Mouse (Mus musculus) liver, embryonic 11.5 days (tissue): ENCODE results near the gene Spns3. TPM values are rescaled to one million over a fixed set of nuclear protein-coding genes. Genes with fewer than 3 reads are reported as not detected.

ENCODE experiments used
- ATAC-seq: fragments of 200-750 bp; cut with Nextera tagmentation; replicated peaks from 2 replicates; pipeline ENCODE4 v1.8.0; 2017; ENCODE audit warnings: moderate number of reproducible peaks, mild to moderate bottlenecking, moderate TSS enrichment, moderate library complexity; ENCODE audit not compliant: low FRiP score
- DNase-seq: peaks from one replicate; pipeline ENCODE4 v3.0.0-alpha.2; 2017; ENCODE audit warnings: low spot score
- H3K27ac ChIP-seq: fragments of 300-500 bp; sonication (generic); 2 replicates; pipeline ENCODE4 v1.5.1; 2014; ENCODE audit warnings: mild to moderate bottlenecking, low read depth, low read length, control low read depth
- H3K27me3 ChIP-seq: fragments of 300-500 bp; sonication (generic); replicated peaks from 2 replicates; pipeline ENCODE4 v1.6.1; 2014; ENCODE audit warnings: low read length, mixed read lengths; ENCODE audit not compliant: control insufficient read depth, insufficient read depth
- H3K36me3 ChIP-seq: fragments of 300-500 bp; sonication (generic); 2 replicates; pipeline ENCODE4 v1.6.1; 2014; ENCODE audit warnings: mild to moderate bottlenecking, low read length, moderate library complexity, mixed read lengths; ENCODE audit not compliant: control insufficient read depth, insufficient read depth
- H3K4me1 ChIP-seq: fragments of 300-500 bp; sonication (generic); replicated peaks from 2 replicates; pipeline ENCODE4 v1.6.1; 2014; ENCODE audit warnings: low read length, mixed read lengths; ENCODE audit not compliant: control insufficient read depth, insufficient read depth
- H3K4me2 ChIP-seq: fragments of 300-500 bp; sonication (generic); 2 replicates; pipeline ENCODE4 v1.6.1; 2014; ENCODE audit warnings: mild to moderate bottlenecking, control low read depth, moderate library complexity
- H3K4me3 ChIP-seq: fragments of 300-500 bp; sonication (generic); 2 replicates; pipeline ENCODE4 v1.5.1; 2014; ENCODE audit warnings: low read depth, low read length, control low read depth
- H3K9ac ChIP-seq: fragments of 300-500 bp; sonication (generic); 2 replicates; pipeline ENCODE4 v1.6.1; 2014; ENCODE audit warnings: low read depth, low read length, control low read depth
- H3K9me3 ChIP-seq: fragments of 300-500 bp; sonication (generic); 2 replicates; pipeline ENCODE4 v1.6.1; 2016; ENCODE audit warnings: low read length, inconsistent platforms, mixed read lengths; ENCODE audit not compliant: control insufficient read depth
- WGBS: fragments of 180-500 bp; shearing (Covaris S2); extraction: QIAGEN DNeasy Blood & Tissue Kit; methylation state at CpG from one replicate; pipeline ENCODE4 v1.1.7; 2014; 5-methylcytosine and 5-hydroxymethylcytosine counted together
- polyA plus RNA-seq: library from polyadenylated mRNA; unstranded; fragments of >200 nt; fragmentation: Nextera tagmentation; extraction: Ambion mirVana; gene quantifications from 2 replicates; pipeline ENCODE4 v1.2.1, GENCODE M21; 2014

The Spns3 gene
- polyA plus RNA-seq, 1 experiment from 2014 or later = 1.9 TPM

- WGBS = 80% methylated on average over 5 of the region's 5 CpGs
- H3K36me3 ChIP-seq = no peaks in the 10 kb centered on the region
- H3K4me1 ChIP-seq = peaks cover 70% of the 10 kb centered on the region
- ATAC-seq (no peak), DNase-seq (no peak)
- H3K4me2 ChIP-seq = no peak overlapping the region
- no peak overlapping the region for H3K9ac ChIP-seq
- no peaks in the 10 kb centered on the region for H3K9me3 ChIP-seq
- no peaks in the 10 kb centered on the region for H3K27me3 ChIP-seq
- no peak overlapping the region for H3K4me3 ChIP-seq
- H3K27ac ChIP-seq = peak overlapping the region; percentile 47
Measured at GRCm38 (mm10) chr11:72468525-72468924, 81.8 kb downstream of the Spns3 start.

- DNase-seq = no peak
- peak; percentile 84 for ATAC-seq
- H3K27me3 ChIP-seq = no peaks in the 10 kb centered on the region
- H3K4me1 ChIP-seq = peaks cover 73% of the 10 kb centered on the region
- no peak overlapping the region for H3K4me3 ChIP-seq
- peak overlapping the region; percentile 44 for H3K9ac ChIP-seq
- H3K9me3 ChIP-seq = no peaks in the 10 kb centered on the region
- peak overlapping the region; percentile 58 for H3K4me2 ChIP-seq
- H3K36me3 ChIP-seq = peaks cover 5% of the 10 kb centered on the region; the same call in 1 of the 2 replicates
- peak overlapping the region; percentile 79 for H3K27ac ChIP-seq
- WGBS = 10% methylated on average over 11 of the region's 11 CpGs
Measured at GRCm38 (mm10) chr11:72466694-72467507, 83.4 kb downstream of the Spns3 start.

DNA sequence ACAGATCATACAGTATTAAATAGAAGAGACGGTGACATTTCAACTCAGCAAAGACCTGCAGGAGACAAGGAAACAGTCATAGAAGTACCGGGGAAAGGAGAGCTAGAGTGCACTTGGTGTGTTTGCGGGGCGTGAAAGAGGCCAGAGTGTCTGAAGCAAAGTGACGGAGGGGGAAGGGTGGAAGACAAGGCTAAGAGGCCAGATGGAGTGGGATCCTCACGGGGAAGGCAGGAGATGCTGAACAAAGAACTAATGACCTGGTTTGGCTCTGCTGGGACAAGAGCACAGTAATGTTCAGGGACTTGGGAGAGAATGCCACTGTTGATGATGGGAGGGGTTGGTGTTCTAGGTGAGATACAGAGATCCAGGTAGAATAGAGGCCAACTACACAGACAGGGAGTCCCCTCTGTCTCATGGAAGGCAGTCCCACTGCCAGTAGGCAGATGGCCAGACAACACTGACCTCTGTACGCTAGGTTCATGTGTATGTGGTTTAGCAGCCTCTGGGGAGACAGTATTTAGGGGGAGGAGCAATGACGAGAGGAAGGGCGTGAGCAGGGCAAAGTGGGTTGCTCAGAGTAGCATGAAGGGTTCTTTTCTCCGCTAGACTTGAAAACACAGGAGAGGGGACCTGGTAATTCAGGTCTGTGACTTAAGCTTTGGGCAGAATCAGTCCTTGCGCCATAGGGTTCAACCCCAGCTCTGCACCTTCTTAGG, 84.2 kb downstream of the Spns3 start:
- DNase-seq = no peak
- ATAC-seq = peak; percentile 42; the same call in 1 of the 2 replicates
- Histone ChIP-seq H3K4me2 (peak overlapping the region; percentile 58), H3K4me3 (no peak overlapping the region), H3K4me1 (peaks cover 72% of the 10 kb centered on the region), H3K27ac (peak overlapping the region; percentile 79), H3K9me3 (no peaks in the 10 kb centered on the region), H3K36me3 (peaks cover 5% of the 10 kb centered on the region; the same call in 1 of the 2 replicates), H3K27me3 (no peaks in the 10 kb centered on the region), H3K9ac (no peak overlapping the region; the same call in 1 of the 2 replicates)
- 63% methylated on average over 11 of the region's 11 CpGs for WGBS

DNA sequence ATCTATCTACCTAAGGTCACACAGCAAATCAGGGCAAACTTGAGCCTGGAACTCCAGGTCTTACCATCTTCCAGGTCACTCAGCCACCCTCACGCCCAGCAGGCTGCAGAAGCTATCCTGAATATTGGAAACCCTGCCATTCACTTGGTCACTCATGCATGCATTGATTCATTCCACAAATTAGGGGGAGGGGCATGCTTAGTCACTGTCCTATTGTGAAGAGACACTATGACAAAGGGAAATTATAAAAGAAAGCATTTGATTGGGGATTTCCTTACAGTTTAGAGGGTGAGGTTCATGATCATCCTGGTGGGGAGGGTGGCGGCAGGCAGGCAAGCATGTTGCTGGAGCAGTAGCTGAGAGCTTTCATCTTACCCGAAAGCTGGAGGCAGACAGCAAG, 85.5 kb downstream of the Spns3 start:
- H3K36me3 ChIP-seq = peaks cover 5% of the 10 kb centered on the region; the same call in 1 of the 2 replicates
- H3K9ac ChIP-seq = no peak overlapping the region
- H3K9me3 ChIP-seq = no peaks in the 10 kb centered on the region
- H3K4me2 ChIP-seq = no peak overlapping the region
- ATAC-seq (no peak), DNase-seq (no peak)
- no peaks in the 10 kb centered on the region for H3K27me3 ChIP-seq
- H3K4me3 ChIP-seq = no peak overlapping the region
- no peak overlapping the region for H3K27ac ChIP-seq
- peaks cover 62% of the 10 kb centered on the region for H3K4me1 ChIP-seq
- WGBS = 78% methylated on average over 3 of the region's 3 CpGs

GRCm38 (mm10) chr11:72461500-72461981, 88.8 kb downstream of the Spns3 start:
- WGBS = 50% methylated on average over 5 of the region's 5 CpGs
- peaks cover 5% of the 10 kb centered on the region; the same call in 1 of the 2 replicates for H3K36me3 ChIP-seq

DNA sequence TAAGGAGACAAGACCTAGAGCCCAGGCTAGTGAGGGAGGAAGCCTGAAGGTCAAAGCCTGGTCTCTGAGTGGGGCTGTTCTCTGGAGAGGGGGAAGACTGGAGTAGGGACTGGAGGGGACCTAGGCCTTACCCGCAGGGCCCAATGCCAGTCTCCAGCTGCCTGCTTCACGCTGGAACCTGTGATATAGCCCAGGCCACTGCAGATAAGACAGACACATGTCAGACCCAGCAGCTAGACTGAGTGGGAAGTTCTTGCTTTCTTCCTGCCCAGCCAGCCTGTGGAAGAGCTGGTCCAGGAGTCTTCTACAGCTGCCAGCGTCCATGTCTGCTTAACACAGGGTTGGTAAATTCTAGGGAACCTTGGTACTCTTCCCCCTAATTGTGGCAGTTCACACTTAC, 91.8 kb downstream of the Spns3 start:
- H3K4me1 ChIP-seq = peaks cover 43% of the 10 kb centered on the region
- no peaks in the 10 kb centered on the region for H3K9me3 ChIP-seq
- DNase-seq (no peak), ATAC-seq (peak; percentile 35)
- no peaks in the 10 kb centered on the region for H3K27me3 ChIP-seq
- H3K9ac ChIP-seq = no peak overlapping the region
- H3K4me2 ChIP-seq = no peak overlapping the region
- no peak overlapping the region for H3K4me3 ChIP-seq
- peak overlapping the region; percentile 8; the same call in 1 of the 2 replicates for H3K27ac ChIP-seq
- peaks cover 8% of the 10 kb centered on the region; the same call in 1 of the 2 replicates for H3K36me3 ChIP-seq
- WGBS = 42% methylated on average over 3 of the region's 3 CpGs

More at GRCm38 (mm10) chr11:72461500-72461981, 88.8 kb downstream of the Spns3 start:
- Histone ChIP-seq H3K27me3 (no peaks in the 10 kb centered on the region), H3K4me1 (peaks cover 52% of the 10 kb centered on the region), H3K4me3 (no peak overlapping the region), H3K9ac (no peak overlapping the region), H3K4me2 (no peak overlapping the region), H3K27ac (no peak overlapping the region; the same call in 1 of the 2 replicates), H3K9me3 (no peaks in the 10 kb centered on the region)
- DNase-seq (no peak), ATAC-seq (no peak)

GRCm38 (mm10) chr11:72457995-72458496, 92.3 kb downstream of the Spns3 start:
- peak overlapping the region; percentile 8; the same call in 1 of the 2 replicates for H3K27ac ChIP-seq
- H3K27me3 ChIP-seq = no peaks in the 10 kb centered on the region
- H3K4me3 ChIP-seq = no peak overlapping the region
- H3K9ac ChIP-seq = no peak overlapping the region
- 54% methylated on average over 12 of the region's 12 CpGs for WGBS
- H3K4me2 ChIP-seq = no peak overlapping the region; the same call in 1 of the 2 replicates
- H3K36me3 ChIP-seq = peaks cover 8% of the 10 kb centered on the region; the same call in 1 of the 2 replicates
- DNase-seq = no peak
- ATAC-seq = peak; percentile 40
- peaks cover 43% of the 10 kb centered on the region for H3K4me1 ChIP-seq
- no peaks in the 10 kb centered on the region for H3K9me3 ChIP-seq

DNA sequence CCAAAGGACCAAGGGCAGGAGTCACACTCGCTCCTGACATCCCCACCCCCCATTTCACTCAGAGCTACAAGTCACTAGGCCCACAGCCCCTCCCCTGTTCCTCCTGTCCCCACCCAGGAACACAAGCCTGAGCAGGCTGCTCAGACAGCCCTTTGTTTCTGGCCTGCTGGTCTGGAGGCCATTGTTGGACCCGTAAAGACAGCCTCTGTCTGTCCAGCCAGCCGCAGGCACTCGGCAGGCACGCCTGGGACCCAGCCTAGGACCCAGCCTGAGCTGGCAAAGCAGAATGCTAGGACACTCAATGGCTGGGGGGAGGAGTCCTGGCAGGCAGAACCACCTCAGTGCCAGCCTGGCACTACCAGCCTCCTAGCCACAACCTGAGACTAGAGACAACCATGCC, 94.6 kb downstream of the Spns3 start:
- Histone ChIP-seq H3K4me3 (no peak overlapping the region), H3K27ac (no peak overlapping the region), H3K4me2 (no peak overlapping the region), H3K9me3 (no peaks in the 10 kb centered on the region), H3K9ac (no peak overlapping the region), H3K4me1 (peaks cover 30% of the 10 kb centered on the region), H3K27me3 (no peaks in the 10 kb centered on the region), H3K36me3 (peaks cover 19% of the 10 kb centered on the region)
- ATAC-seq = no peak
- no peak for DNase-seq
- WGBS = 83% methylated on average over 5 of the region's 5 CpGs
